Mouse (Mus musculus) kidney, adult 2 months (tissue): Measurements from ENCODE around the gene Draxin. TPM values are rescaled to one million over a fixed set of nuclear protein-coding genes. Genes with fewer than 3 reads are reported as not detected.

Experiments
- DNase-seq: peaks from one replicate; pipeline ENCODE4 v3.0.0; 2021
- H3K27ac ChIP-seq: fragments of 200-500 bp; 2 replicates; pipeline ENCODE4 v1.5.1; 2012; ENCODE audit warnings: low read depth, low read length, control low read depth, inconsistent platforms; ENCODE audit not compliant: insufficient read depth
- H3K27me3 ChIP-seq: fragments of 200-500 bp; replicated peaks from 2 replicates; pipeline ENCODE4 v1.6.1; 2012; ENCODE audit warnings: mild to moderate bottlenecking, moderate library complexity, low read length, inconsistent platforms; ENCODE audit not compliant: control insufficient read depth, insufficient read depth
- H3K36me3 ChIP-seq: fragments of 200-500 bp; 2 replicates; pipeline ENCODE4 v1.6.1; 2012; ENCODE audit warnings: mild to moderate bottlenecking, moderate library complexity, low read length, inconsistent platforms; ENCODE audit not compliant: control insufficient read depth, insufficient read depth
- H3K4me1 ChIP-seq: fragments of 200-500 bp; 2 replicates; pipeline ENCODE4 v1.6.1; 2011; ENCODE audit warnings: low read length; ENCODE audit not compliant: control insufficient read depth, insufficient read depth
- H3K4me3 ChIP-seq: fragments of 200-500 bp; 2 replicates; pipeline ENCODE4 v1.5.1; 2011; ENCODE audit warnings: mild to moderate bottlenecking, low read depth, low read length, control low read depth; ENCODE audit not compliant: insufficient read depth
- CTCF ChIP-seq: fragments of 200-500 bp; conservative IDR thresholded peaks from 2 replicates; pipeline ENCODE4 v1.5.1; 2011; ENCODE audit warnings: low read depth, mild to moderate bottlenecking, control low read depth, low read length, moderate library complexity, mixed read lengths; ENCODE audit not compliant: insufficient read depth, insufficient read length
- POLR2A ChIP-seq: fragments of 200-500 bp; IDR thresholded peaks from one replicate; pipeline ENCODE4 v1.6.1; 2011; ENCODE audit warnings: low read depth, low read length, control low read depth
- WGBS: fragments of 180-500 bp; shearing (Covaris S2); methylation state at CpG from one replicate; pipeline ENCODE4 v1.1.7; 2018; 5-methylcytosine and 5-hydroxymethylcytosine counted together
- polyA plus RNA-seq: library from polyadenylated mRNA; depleted of rRNA; stranded (reverse); fragments of >200 nt; gene quantifications from 2 replicates; pipeline ENCODE4 v1.2.3, GENCODE M21; 2012

Gene Draxin
- polyA plus RNA-seq, 1 experiment, result 0.11 TPM

- WGBS, result 85% methylated on average over 9 of the region's 9 CpGs
- TF ChIP-seq POLR2A, result no peak
- TF ChIP-seq CTCF, result no peak
- Histone ChIP-seq H3K27me3 (no peaks in the 10 kb centered on the region), H3K36me3 (0 out of 2 replicates have a peak, but pooled peaks cover 2% of the 10 kb centered on the region), H3K4me1 (peaks cover 12% of the 10 kb centered on the region), H3K27ac (no peak overlapping the region), H3K4me3 (no peak overlapping the region)
- DNase-seq, result no peak
Observed at GRCm38 (mm10) chr4:148061086-148061480, 69.4 kb downstream of the Draxin start.

GRCm38 (mm10) chr4:148060120-148061085 lies 70.1 kb downstream of the Draxin start:
- no peak for TF ChIP-seq POLR2A
- TF ChIP-seq CTCF, result peak; percentile 88
- Histone ChIP-seq H3K27me3 (no peaks in the 10 kb centered on the region), H3K27ac (no peak overlapping the region), H3K36me3 (0 out of 2 replicates have a peak, but pooled peaks cover 2% of the 10 kb centered on the region), H3K4me3 (no peak overlapping the region), H3K4me1 (peaks cover 10% of the 10 kb centered on the region)
- 40% methylated on average over 13 of the region's 13 CpGs for WGBS
- peak; percentile 61 for DNase-seq

DNA sequence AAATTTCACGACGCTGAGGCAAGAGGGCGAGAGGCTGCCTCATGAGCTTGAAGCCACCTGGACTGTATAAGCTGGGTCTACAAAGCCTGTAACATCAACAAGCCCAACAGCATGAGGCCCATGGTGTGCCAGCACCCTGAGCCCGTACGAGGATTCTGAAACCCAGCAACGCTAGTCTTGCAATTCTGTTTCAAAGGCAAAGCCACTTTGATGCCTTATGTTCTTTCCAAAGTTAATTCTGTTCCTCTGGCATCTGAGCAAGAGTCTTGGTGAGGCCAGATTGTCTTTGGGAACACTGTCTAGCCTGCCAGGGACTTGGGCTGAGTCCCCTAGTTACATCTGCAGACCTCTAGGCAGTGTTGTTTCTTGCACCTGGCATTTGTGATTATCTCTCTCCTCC lies 71.5 kb downstream of the Draxin start:
- 0 out of 2 replicates have a peak, but pooled peaks cover 2% of the 10 kb centered on the region for H3K36me3 ChIP-seq

GRCm38 (mm10) chr4:148058218-148058819 lies 72.2 kb downstream of the Draxin start:
- Histone ChIP-seq H3K36me3 (0 out of 2 replicates have a peak, but pooled peaks cover 2% of the 10 kb centered on the region), H3K27me3 (no peaks in the 10 kb centered on the region), H3K4me1 (peaks cover 10% of the 10 kb centered on the region), H3K4me3 (no peak overlapping the region), H3K27ac (no peak overlapping the region)
- WGBS, result 91% methylated on average over 9 of the region's 9 CpGs
- DNase-seq, result no peak
- TF ChIP-seq POLR2A (no peak), CTCF (no peak)

More for the DNA sequence above, 71.5 kb downstream of the Draxin start:
- no peak for DNase-seq
- whole genome bisulfite sequencing, result 90% methylated on average over 6 of the region's 6 CpGs
- H3K27me3 ChIP-seq, result no peaks in the 10 kb centered on the region
- H3K4me1 ChIP-seq, result peaks cover 10% of the 10 kb centered on the region
- no peak overlapping the region for H3K27ac ChIP-seq
- no peak for TF ChIP-seq CTCF
- TF ChIP-seq POLR2A, result no peak
- H3K4me3 ChIP-seq, result no peak overlapping the region

- 74% methylated on average over 5 of the region's 5 CpGs for WGBS
- H3K4me1 ChIP-seq, result peaks cover 10% of the 10 kb centered on the region
- no peak overlapping the region for H3K27ac ChIP-seq
- no peak for TF ChIP-seq CTCF
- no peak for TF ChIP-seq POLR2A
- no peak for DNase-seq
- H3K36me3 ChIP-seq, result 0 out of 2 replicates have a peak, but pooled peaks cover 2% of the 10 kb centered on the region
- no peak overlapping the region for H3K4me3 ChIP-seq
- H3K27me3 ChIP-seq, result no peaks in the 10 kb centered on the region
Observed at GRCm38 (mm10) chr4:148057661-148058209, 72.8 kb downstream of the Draxin start.

DNA sequence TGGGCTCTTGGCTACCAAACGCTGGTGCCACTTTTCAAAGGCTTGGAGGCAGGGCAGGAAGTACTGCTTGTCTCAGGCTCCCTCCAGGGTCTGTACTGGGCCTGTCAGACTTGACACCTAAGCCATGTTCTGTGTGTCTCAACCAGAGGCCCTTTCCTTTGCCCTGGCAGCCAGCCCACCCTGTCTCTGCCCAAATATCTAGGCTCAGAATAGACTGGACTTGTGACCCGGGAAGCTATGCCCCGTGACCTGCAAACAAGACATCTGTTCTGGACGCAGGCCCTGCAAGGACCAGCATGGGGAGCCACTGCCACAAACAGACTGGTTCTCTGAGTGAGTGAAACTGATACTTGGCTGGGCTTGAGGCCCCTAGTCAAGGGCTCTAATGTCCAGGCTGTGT lies 73.7 kb downstream of the Draxin start:
- TF ChIP-seq CTCF, result no peak
- no peak for TF ChIP-seq POLR2A
- DNase-seq, result peak; percentile 92
- H3K4me3 ChIP-seq, result no peak overlapping the region
- H3K27ac ChIP-seq, result peak overlapping the region; percentile 58
- 0 out of 2 replicates have a peak, but pooled peaks cover 2% of the 10 kb centered on the region for H3K36me3 ChIP-seq
- 35% methylated on average over 4 of the region's 4 CpGs for WGBS
- H3K27me3 ChIP-seq, result no peaks in the 10 kb centered on the region
- peaks cover 10% of the 10 kb centered on the region for H3K4me1 ChIP-seq
